Mouse (Mus musculus): ENCODE data around the gene Fev. TPM values are rescaled to one million over a fixed set of nuclear protein-coding genes. Genes with fewer than 3 reads are reported as not detected.

Fev gene
- total RNA-seq (2021), result not detected
- long read RNA-seq, experiment 1, result 0 reads
- long read RNA-seq, experiment 2, result 0 reads

- no peak for DNase-seq
Measured at GRCm38 (mm10) chr1:74885369-74886042, at the start of gene Fev. TSS of gene Fev (minus strand) at chr1:74885419.

- no peak for DNase-seq
Measured at GRCm38 (mm10) chr1:74927621-74928296, 42.5 kb upstream of the Fev start.

- no peak for DNase-seq
Measured at GRCm38 (mm10) chr1:74926721-74927120, 41.5 kb upstream of the Fev start.

- no peak for DNase-seq
Measured at GRCm38 (mm10) chr1:74924464-74924863, 39.2 kb upstream of the Fev start.

GRCm38 (mm10) chr1:74915706-74916105 is 30.5 kb upstream of the Fev start:
- DNase-seq, result no peak

- no peak for DNase-seq
Measured at GRCm38 (mm10) chr1:74902191-74902590, 17.0 kb upstream of the Fev start.

- DNase-seq, result no peak
Measured at GRCm38 (mm10) chr1:74901686-74902085, 16.5 kb upstream of the Fev start.

- no peak for DNase-seq
Measured at GRCm38 (mm10) chr1:74900341-74901285, 15.4 kb upstream of the Fev start.

GRCm38 (mm10) chr1:74898656-74899431 is 13.6 kb upstream of the Fev start:
- DNase-seq, result no peak

- no peak for DNase-seq
Measured at GRCm38 (mm10) chr1:74897976-74898375, 12.8 kb upstream of the Fev start.

- no peak for DNase-seq
Measured at GRCm38 (mm10) chr1:74894966-74895365, 9.7 kb upstream of the Fev start.

GRCm38 (mm10) chr1:74893134-74893855 is 8.1 kb upstream of the Fev start, which contains the start of gene Cryba2:
TSS of gene Cryba2 (minus strand) at chr1:74893143.
- no peak for DNase-seq

GRCm38 (mm10) chr1:74892351-74893133 is 7.3 kb upstream of the Fev start:
- no peak for DNase-seq

- DNase-seq, result no peak
Measured at GRCm38 (mm10) chr1:74891513-74891912, 6.3 kb upstream of the Fev start.

GRCm38 (mm10) chr1:74884196-74885141 is 750 bp downstream of the Fev start:
- DNase-seq, result no peak

GRCm38 (mm10) chr1:74883441-74883840 is 1.8 kb downstream of the Fev start:
- no peak for DNase-seq

GRCm38 (mm10) chr1:74882828-74883227 is 2.4 kb downstream of the Fev start:
- no peak for DNase-seq

GRCm38 (mm10) chr1:74882055-74882734 is 3.0 kb downstream of the Fev start:
- no peak for DNase-seq
